ENCODE assay signal across 8 mouse cellular contexts in genomic region chr14:73143710-73144420, GRCm38 (mm10). TPM values are rescaled to one million over a fixed set of nuclear protein-coding genes. Genes with fewer than 3 reads are reported as not detected.
DNase-seq lines count a peak whose midpoint lies in the region; ATAC-seq and TF ChIP-seq lines count a peak whose summit lies in the region.

No protein-coding gene starts in this region.

- H3K27me3 ChIP-seq in embryonic facial prominence, embryonic 12.5 days = no peaks in the 10 kb centered on the region
- no peaks in the 10 kb centered on the region for H3K27me3 ChIP-seq in myocyte (ENCODE audit: control insufficient read depth, insufficient read depth, insufficient read length)

- H3K4me1 ChIP-seq in embryonic facial prominence, embryonic 12.5 days = peaks cover 29% of the 10 kb centered on the region

- H3K9me3 ChIP-seq in embryonic facial prominence, embryonic 12.5 days = no peaks in the 10 kb centered on the region

- H3K79me2 ChIP-seq in myocyte (ENCODE audit: control insufficient read depth, insufficient read depth) = no peaks in the 10 kb centered on the region

- peak overlapping the region; percentile 90 for H3K4me3 ChIP-seq in left cerebral cortex, adult 2 months
- H3K4me3 ChIP-seq in embryonic facial prominence, embryonic 12.5 days = peak overlapping the region; percentile 70
- H3K4me3 ChIP-seq in myocyte = peak overlapping the region; percentile 58

- DNase-seq in left cerebral cortex, adult 2 months (ENCODE audit: extremely low spot score in 1 of 2, low spot score in 2 of 2) = no peak
- no peak for DNase-seq in left cerebral cortex, adult 8-10 months (ENCODE audit: low spot score in 2 of 2)
- DNase-seq in right cerebral cortex, postnatal 10 days (ENCODE audit: low spot score in 2 of 2) = no peak
- DNase-seq in thymus, postnatal 10 days (ENCODE audit: low spot score in 2 of 2) = no peak
- no peak for DNase-seq in ovary, postnatal 36 days (ENCODE audit: low spot score)

- peak overlapping the region; percentile 87 for H3K4me2 ChIP-seq in embryonic facial prominence, embryonic 12.5 days (replicated peaks)
- H3K4me2 ChIP-seq in myocyte (ENCODE audit: low read depth) = peak overlapping the region; percentile 93

- peak overlapping the region; percentile 95 for H3K9ac ChIP-seq in embryonic facial prominence, embryonic 12.5 days

- intact Hi-C loops in left cerebral cortex, adult 2 months (cut with DNase I) = no loop called here

- no peak for TF ChIP-seq POLR2A in myocyte (IDR thresholded peaks at IDR 0.05; ENCODE audit: insufficient read length, low read depth)

- 0 out of 2 replicates have a peak, but pooled peaks cover 4% of the 10 kb centered on the region for H3K36me3 ChIP-seq in embryonic facial prominence, embryonic 12.5 days
- H3K36me3 ChIP-seq in myocyte (ENCODE audit: control insufficient read depth, insufficient read depth) = no peaks in the 10 kb centered on the region

- no peak for ATAC-seq in embryonic facial prominence, embryonic 12.5 days (ENCODE audit: insufficient number of reproducible peaks, insufficient read depth, low FRiP score, low TSS enrichment)
- ATAC-seq in inflammation-experienced regulatory T-cells, adult 6 months = peak; percentile 27

- H3ac ChIP-seq in myocyte (ENCODE audit: control insufficient read depth, insufficient read length) = peak overlapping the region; percentile 96

- H3K27ac ChIP-seq in left cerebral cortex, adult 2 months = peak overlapping the region; percentile 99
- H3K27ac ChIP-seq in embryonic facial prominence, embryonic 12.5 days = peak overlapping the region; percentile 99

- 36% methylated on average over 25 of the region's 25 CpGs for WGBS in embryonic facial prominence, embryonic 12.5 days

- TF ChIP-seq CTCF in left cerebral cortex, adult 2 months (IDR thresholded peaks at IDR 0.05) = no peak; the same call in 1 of the 2 replicates

TF ChIP-seq in myocyte, 11 proteins besides CTCF, POLR2A, EP300 and RAD21:
- no peak for TF ChIP-seq REST (IDR thresholded peaks at IDR 0.05; ENCODE audit: insufficient read depth, insufficient read length)
- no peak for TF ChIP-seq MYOG (IDR thresholded peaks at IDR 0.05; ENCODE audit: control insufficient read depth in 1 of 3, insufficient read depth in 1 of 3, insufficient read length in 2 of 3, low read depth in 2 of 3)
- no peak for TF ChIP-seq TCF3 (IDR thresholded peaks at IDR 0.05; ENCODE audit: insufficient read length, low read depth)
- no peak for TF ChIP-seq SRF (IDR thresholded peaks at IDR 0.05; ENCODE audit: control insufficient read depth, insufficient read length, low read depth)

RNA-seq across cellular contexts. Expression of gene Rcbtb2, which starts 21.0 kb away (rescaled TPM):
- total RNA-seq in left cerebral cortex, adult 2 months (2021) = 10 to 100 TPM; 19.1 to 20.6 TPM
- 10 to 100 TPM; 19.7 to 25.8 (median 23.6) TPM for total RNA-seq in left cerebral cortex, adult 8-10 months (2022)
- 155 and 160 TPM in 2 replicates for polyA plus RNA-seq in embryonic facial prominence, embryonic 12.5 days (2016; fragmentation: Nextera tagmentation; extraction: Ambion mirVana)
- 10 to 100 TPM; 54.7 to 84.0 (median 65.2) TPM for polyA plus RNA-seq in inflammation-experienced regulatory T-cells, adult 6 months (2017; shearing (Covaris generic))
- 11.8 TPM for polyA plus RNA-seq in myocyte (2012; fragmentation: generic; extraction: Trizol)
